Mouse (Mus musculus) ES-E14 (cell line): Measurements from ENCODE around the gene Pdk1.

ENCODE experiments used
- CHD2 ChIP-seq: IDR thresholded peaks from 2 replicates; pipeline ENCODE4 v1.6.1; 2014; ENCODE audit warnings: mild to moderate bottlenecking, low read depth, low read length, inconsistent platforms
- MAFK ChIP-seq: IDR thresholded peaks from 2 replicates; pipeline ENCODE4 v1.6.1; 2014; ENCODE audit warnings: mild to moderate bottlenecking, low read depth, low read length, inconsistent platforms; ENCODE audit not compliant: insufficient read depth
- ZC3H11A ChIP-seq: IDR thresholded peaks from 2 replicates; pipeline ENCODE4 v1.6.1; 2012; ENCODE audit warnings: low read depth, mild to moderate bottlenecking, inconsistent platforms, low read length, borderline replicate concordance
- ZNF384 ChIP-seq: IDR thresholded peaks from 2 replicates; pipeline ENCODE4 v1.6.1; 2012; ENCODE audit warnings: low read depth, low read length, inconsistent platforms

DNA sequence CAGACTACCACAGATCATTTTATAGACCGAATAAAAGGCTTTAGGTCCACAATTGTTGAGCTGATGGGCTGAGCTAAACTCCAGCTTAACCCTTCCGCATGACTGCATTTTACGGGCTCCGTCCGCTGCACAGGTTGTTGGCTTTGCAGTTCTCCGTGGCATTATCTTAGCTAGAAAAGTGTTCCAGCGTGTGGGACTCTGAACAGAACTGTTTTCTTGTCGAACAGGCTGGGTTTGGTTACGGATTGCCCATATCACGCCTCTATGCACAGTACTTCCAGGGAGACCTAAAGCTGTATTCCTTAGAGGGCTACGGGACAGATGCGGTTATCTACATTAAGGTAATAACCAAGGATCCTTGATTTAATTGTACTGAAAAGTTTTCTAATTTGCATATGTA lies 24.4 kb downstream of the Pdk1 start:
- TF ChIP-seq ZC3H11A (no peak), CHD2 (no peak), MAFK (no peak), ZNF384 (no peak)
